Mouse (Mus musculus) kidney, postnatal 0 days (tissue): ENCODE results near the gene Ciao2a. TPM values are rescaled to one million over a fixed set of nuclear protein-coding genes. Genes with fewer than 3 reads are reported as not detected.

ENCODE experiments used
- ATAC-seq: fragments of 200-750 bp; cut with Nextera tagmentation; replicated peaks from 2 replicates; pipeline ENCODE4 v1.8.0; 2017; ENCODE audit warnings: low read depth, moderate number of reproducible peaks, moderate TSS enrichment, moderate library complexity; ENCODE audit not compliant: low FRiP score
- DNase-seq: peaks from one replicate; pipeline ENCODE4 v3.0.0-alpha.2; 2016; ENCODE audit warnings: low spot score
- H3K27ac ChIP-seq: fragments of 300-500 bp; sonication (generic); 2 replicates; pipeline ENCODE4 v1.5.1; 2014; ENCODE audit warnings: mild to moderate bottlenecking
- H3K27me3 ChIP-seq: fragments of 300-500 bp; sonication (generic); 2 replicates; pipeline ENCODE4 v1.6.1; 2014; ENCODE audit warnings: low read length, mixed read lengths; ENCODE audit not compliant: insufficient read depth
- H3K36me3 ChIP-seq: fragments of 300-500 bp; sonication (generic); 2 replicates; pipeline ENCODE4 v1.6.1; 2014; ENCODE audit warnings: low read length, mixed read lengths; ENCODE audit not compliant: insufficient read depth
- H3K4me1 ChIP-seq: fragments of 300-500 bp; sonication (generic); replicated peaks from 2 replicates; pipeline ENCODE4 v1.6.1; 2014; ENCODE audit warnings: antibody characterized with exemption, low read length, mixed read lengths; ENCODE audit not compliant: insufficient read depth
- H3K4me2 ChIP-seq: fragments of 300-500 bp; sonication (generic); 2 replicates; pipeline ENCODE4 v1.6.1; 2014; ENCODE audit warnings: mild to moderate bottlenecking, low read length, moderate library complexity, mixed read lengths
- H3K4me3 ChIP-seq: fragments of 300-500 bp; sonication (generic); replicated peaks from 2 replicates; pipeline ENCODE4 v1.5.1; 2014; ENCODE audit warnings: low read depth, low read length
- H3K9ac ChIP-seq: fragments of 300-500 bp; sonication (generic); 2 replicates; pipeline ENCODE4 v1.6.1; 2014; ENCODE audit warnings: low read depth, low read length
- H3K9me3 ChIP-seq: fragments of 300-500 bp; sonication (generic); replicated peaks from 2 replicates; pipeline ENCODE4 v1.6.1; 2016; ENCODE audit warnings: low read length, inconsistent platforms, mixed read lengths
- CTCF ChIP-seq: IDR thresholded peaks from 2 replicates; pipeline ENCODE4 v1.5.1; 2016; ENCODE audit warnings: antibody characterized with exemption, low read depth, mild to moderate bottlenecking, moderate library complexity
- WGBS: fragments of 180-500 bp; shearing (Covaris S2); extraction: QIAGEN DNeasy Blood & Tissue Kit; methylation state at CpG from one replicate; pipeline ENCODE4 v1.1.7; 2014; 5-methylcytosine and 5-hydroxymethylcytosine counted together
- polyA plus RNA-seq: library from polyadenylated mRNA; unstranded; fragments of >200 nt; fragmentation: Nextera tagmentation; extraction: Ambion mirVana; gene quantifications from 2 replicates; pipeline ENCODE4 v1.2.1, GENCODE M21; 2015

Ciao2a gene
- polyA plus RNA-seq, 1 experiment from 2014 or later, result 173 TPM

- DNase-seq (peak; percentile 53), ATAC-seq (peak; percentile 61; the same call in 1 of the 2 replicates)
- 53% methylated on average over 8 of the region's 8 CpGs for WGBS
- no peak for TF ChIP-seq CTCF
- H3K4me1 ChIP-seq, result no peaks in the 10 kb centered on the region
- H3K9me3 ChIP-seq, result no peaks in the 10 kb centered on the region
- no peak overlapping the region for H3K4me2 ChIP-seq
- H3K9ac ChIP-seq, result no peak overlapping the region
- no peaks in the 10 kb centered on the region for H3K27me3 ChIP-seq
- H3K4me3 ChIP-seq, result no peak overlapping the region
- H3K27ac ChIP-seq, result peak overlapping the region; percentile 58
- H3K36me3 ChIP-seq, result peaks cover 13% of the 10 kb centered on the region; the same call in 1 of the 2 replicates
These were observed 9.5 kb upstream of the Ciao2a start for GRCm38 (mm10) chr9:66116890-66117289.

GRCm38 (mm10) chr9:66119498-66119897 is 6.9 kb upstream of the Ciao2a start:
- no peak overlapping the region for H3K4me2 ChIP-seq
- H3K9me3 ChIP-seq, result no peaks in the 10 kb centered on the region
- no peaks in the 10 kb centered on the region for H3K27me3 ChIP-seq
- no peak overlapping the region for H3K9ac ChIP-seq
- no peak for DNase-seq
- no peak overlapping the region for H3K27ac ChIP-seq
- no peaks in the 10 kb centered on the region for H3K4me1 ChIP-seq
- ATAC-seq, result no peak
- no peak overlapping the region for H3K4me3 ChIP-seq
- 92% methylated on average over 2 of the region's 2 CpGs for WGBS
- TF ChIP-seq CTCF, result no peak
- peaks cover 5% of the 10 kb centered on the region; the same call in 1 of the 2 replicates for H3K36me3 ChIP-seq

- no peak for DNase-seq
- no peak for TF ChIP-seq CTCF
- H3K4me3 ChIP-seq, result no peak overlapping the region
- no peak for ATAC-seq
- WGBS, result 93% methylated on average over 4 of the region's 4 CpGs
- no peak overlapping the region for H3K27ac ChIP-seq
- H3K9ac ChIP-seq, result no peak overlapping the region
- H3K27me3 ChIP-seq, result no peaks in the 10 kb centered on the region
- no peak overlapping the region for H3K4me2 ChIP-seq
- H3K36me3 ChIP-seq, result 0 out of 2 replicates have a peak, but pooled peaks cover 3% of the 10 kb centered on the region
- H3K4me1 ChIP-seq, result 0 out of 2 replicates have a peak, but pooled peaks cover 2% of the 10 kb centered on the region
- H3K9me3 ChIP-seq, result no peaks in the 10 kb centered on the region
These were observed 6.3 kb upstream of the Ciao2a start for GRCm38 (mm10) chr9:66120106-66120505.

- Histone ChIP-seq H3K9me3 (no peaks in the 10 kb centered on the region), H3K4me3 (no peak overlapping the region), H3K4me2 (no peak overlapping the region), H3K9ac (no peak overlapping the region), H3K36me3 (no peaks in the 10 kb centered on the region), H3K27me3 (no peaks in the 10 kb centered on the region), H3K4me1 (peaks cover 10% of the 10 kb centered on the region), H3K27ac (no peak overlapping the region)
- no peak for ATAC-seq
- WGBS, result 67% methylated on average over 3 of the region's 3 CpGs
- no peak for DNase-seq
- TF ChIP-seq CTCF, result no peak
These were observed 5.5 kb upstream of the Ciao2a start for GRCm38 (mm10) chr9:66120945-66121344.

- peaks cover 12% of the 10 kb centered on the region for H3K4me1 ChIP-seq
- ATAC-seq (no peak), DNase-seq (no peak)
- H3K9ac ChIP-seq, result no peak overlapping the region
- H3K27ac ChIP-seq, result no peak overlapping the region
- H3K9me3 ChIP-seq, result no peaks in the 10 kb centered on the region
- H3K4me3 ChIP-seq, result no peak overlapping the region
- no peak overlapping the region for H3K4me2 ChIP-seq
- TF ChIP-seq CTCF, result no peak
- H3K36me3 ChIP-seq, result no peaks in the 10 kb centered on the region
- H3K27me3 ChIP-seq, result no peaks in the 10 kb centered on the region
These were observed 5.0 kb upstream of the Ciao2a start for GRCm38 (mm10) chr9:66121421-66121820.

- DNase-seq, result no peak
- peaks cover 17% of the 10 kb centered on the region for H3K4me1 ChIP-seq
- ATAC-seq, result no peak
- no peak for TF ChIP-seq CTCF
- no peaks in the 10 kb centered on the region for H3K9me3 ChIP-seq
- 0 out of 2 replicates have a peak overlapping the region, but pooled peaks have one; percentile 94 for H3K27ac ChIP-seq
- H3K9ac ChIP-seq, result peak overlapping the region; percentile 78; the same call in 1 of the 2 replicates
- H3K4me2 ChIP-seq, result peak overlapping the region; percentile 71
- peak overlapping the region; percentile 75 for H3K4me3 ChIP-seq
- H3K27me3 ChIP-seq, result no peaks in the 10 kb centered on the region
- 2% methylated on average over 5 of the region's 5 CpGs for WGBS
- no peaks in the 10 kb centered on the region for H3K36me3 ChIP-seq
These were observed 2.8 kb upstream of the Ciao2a start for GRCm38 (mm10) chr9:66123648-66124047.

- peak overlapping the region; percentile 94 for H3K27ac ChIP-seq
- no peak for TF ChIP-seq CTCF
These were observed 2.3 kb upstream of the Ciao2a start for GRCm38 (mm10) chr9:66124111-66124531.

More at GRCm38 (mm10) chr9:66124111-66124531, 2.3 kb upstream of the Ciao2a start:
- DNase-seq, result peak; percentile 64
- H3K9me3 ChIP-seq, result no peaks in the 10 kb centered on the region
- H3K4me2 ChIP-seq, result peak overlapping the region; percentile 71
- peak overlapping the region; percentile 75 for H3K4me3 ChIP-seq
- peak overlapping the region; percentile 78 for H3K9ac ChIP-seq
- no peaks in the 10 kb centered on the region for H3K27me3 ChIP-seq
- 0% methylated on average over 12 of the region's 12 CpGs for WGBS
- ATAC-seq, result no peak; the same call in 1 of the 2 replicates
- H3K36me3 ChIP-seq, result no peaks in the 10 kb centered on the region
- H3K4me1 ChIP-seq, result peaks cover 17% of the 10 kb centered on the region
